Mouse (Mus musculus) C2C12 (cell line): ENCODE data around the gene Pianp. TPM values are rescaled to one million over a fixed set of nuclear protein-coding genes. Genes with fewer than 3 reads are reported as not detected.

Experiments used
- H3K27me3 ChIP-seq: one replicate; pipeline ENCODE4 v1.6.1; 2011; ENCODE audit not compliant: control insufficient read depth, insufficient read depth, insufficient read length
- H3K36me3 ChIP-seq: one replicate; pipeline ENCODE4 v1.6.1; 2011; ENCODE audit not compliant: control insufficient read depth, insufficient read depth
- H3K4me3 ChIP-seq: one replicate; pipeline ENCODE4 v1.5.1; 2011; ENCODE audit warnings: mild to moderate bottlenecking, control low read depth; ENCODE audit not compliant: poor library complexity, insufficient read depth, severe bottlenecking
- H3K79me2 ChIP-seq: one replicate; pipeline ENCODE4 v1.6.1; 2011; ENCODE audit not compliant: control insufficient read depth, insufficient read depth
- H3K79me3 ChIP-seq: one replicate; pipeline ENCODE4 v1.6.1; 2011; ENCODE audit warnings: low read depth, control low read depth
- H3ac ChIP-seq: one replicate; pipeline ENCODE3; 2011; ENCODE audit warnings: low read depth; ENCODE audit not compliant: control insufficient read depth, insufficient read length
- CEBPB ChIP-seq: IDR thresholded peaks from one replicate; pipeline ENCODE4 v1.6.1; 2011; ENCODE audit warnings: low read depth, mild to moderate bottlenecking, control low read depth, moderate library complexity
- CTCF ChIP-seq: IDR thresholded peaks from one replicate; pipeline ENCODE4 v1.5.1; 2011; ENCODE audit not compliant: control insufficient read depth, insufficient read depth, insufficient read length
- FOSL1 ChIP-seq: IDR thresholded peaks from one replicate; pipeline ENCODE4 v1.8.0; 2011; ENCODE audit warnings: mild to moderate bottlenecking, low read length; ENCODE audit not compliant: poor library complexity, insufficient read depth, severe bottlenecking
- MAX ChIP-seq: IDR thresholded peaks from one replicate; pipeline ENCODE4 v1.6.1; 2011; ENCODE audit warnings: mild to moderate bottlenecking, control low read depth
- MYOD1 ChIP-seq: IDR thresholded peaks from one replicate; pipeline ENCODE4 v1.6.1; 2011; ENCODE audit warnings: low read depth; ENCODE audit not compliant: control insufficient read depth, insufficient read length
- MYOG ChIP-seq: IDR thresholded peaks from one replicate; pipeline ENCODE4 v1.6.1; 2011; ENCODE audit not compliant: control insufficient read depth, insufficient read length; ENCODE audit errors: extremely low read depth
- USF1 ChIP-seq: IDR thresholded peaks from one replicate; pipeline ENCODE4 v1.6.1; 2011; ENCODE audit warnings: low read depth, mild to moderate bottlenecking, control low read depth, moderate library complexity
- polyA plus RNA-seq: library from polyadenylated mRNA; unstranded; fragments of >200 nt; fragmentation: generic; extraction: Trizol; gene quantifications from one replicate; pipeline ENCODE4 v1.2.1, GENCODE M21; 2012; ENCODE audit warnings: missing spikeins

Pianp gene
- polyA plus RNA-seq, 1 experiment: 1.1 TPM

- TF ChIP-seq CTCF (no peak), CEBPB (no peak), MAX (no peak), MYOG (no peak), USF1 (no peak), MYOD1 (no peak), FOSL1 (no peak)
- no peak within 1 kb of the TSS for H3K4me3 ChIP-seq
- no peak within 1 kb of the TSS for H3ac ChIP-seq
- no peaks in the 10 kb centered on the region for H3K27me3 ChIP-seq
- H3K79me2 ChIP-seq: no peaks in the 10 kb centered on the region
- H3K36me3 ChIP-seq: peaks cover 42% of the 10 kb centered on the region
- H3K79me3 ChIP-seq: no peaks in the 10 kb centered on the region
Measured at GRCm38 (mm10) chr6:125049678-125050077, 53.2 kb downstream of the Pianp start, which contains the start of gene Acrbp. Gene Acrbp, plus strand, starts transcription at chr6:125049689.

GRCm38 (mm10) chr6:125051237-125051636 lies 54.7 kb downstream of the Pianp start:
- H3K4me3 ChIP-seq: no peak overlapping the region
- H3ac ChIP-seq: no peak overlapping the region
- no peaks in the 10 kb centered on the region for H3K79me3 ChIP-seq
- no peaks in the 10 kb centered on the region for H3K79me2 ChIP-seq
- TF ChIP-seq CTCF: no peak
- no peak for TF ChIP-seq MYOD1
- no peak for TF ChIP-seq CEBPB
- no peak for TF ChIP-seq MYOG
- TF ChIP-seq USF1: no peak
- no peak for TF ChIP-seq FOSL1
- TF ChIP-seq MAX: no peak
- H3K27me3 ChIP-seq: no peaks in the 10 kb centered on the region
- H3K36me3 ChIP-seq: peaks cover 29% of the 10 kb centered on the region

Other genes starting within 250 kb of the Pianp start
- gene Gm45234, start 240.7 kb upstream of the Pianp start, polyA plus RNA-seq: not detected
- 47.0 TPM for gene Atn1, start 240.2 kb upstream of the Pianp start, polyA plus RNA-seq
- 5.5 TPM for gene Eno2, start 227.0 kb upstream of the Pianp start, polyA plus RNA-seq
- 0.13 TPM for gene Lrrc23, start 217.0 kb upstream of the Pianp start, polyA plus RNA-seq
- gene Spsb2, start 188.0 kb upstream of the Pianp start, polyA plus RNA-seq: 24.8 TPM
- gene Tpi1, start 182.4 kb upstream of the Pianp start, polyA plus RNA-seq: 604 TPM
- 132 TPM for gene Usp5, start 167.2 kb upstream of the Pianp start, polyA plus RNA-seq
- 69.9 TPM for gene Cdca3, start 167.1 kb upstream of the Pianp start, polyA plus RNA-seq
- not detected for gene Gnb3, start 156.4 kb upstream of the Pianp start, polyA plus RNA-seq
- gene P3h3, start 138.9 kb upstream of the Pianp start, polyA plus RNA-seq: 1.1 TPM
- gene Gpr162, start 132.7 kb upstream of the Pianp start, polyA plus RNA-seq: 0.05 TPM
- not detected for gene Cd4, start 108.5 kb upstream of the Pianp start, polyA plus RNA-seq
- 0.44 TPM for gene Lag3, start 85.0 kb upstream of the Pianp start, polyA plus RNA-seq
- 1,903 TPM for gene Ptms, start 76.6 kb upstream of the Pianp start, polyA plus RNA-seq
- gene Mlf2, start 65.3 kb upstream of the Pianp start, polyA plus RNA-seq: 547 TPM
- gene Cops7a, start 31.2 kb upstream of the Pianp start, polyA plus RNA-seq: 165 TPM
- gene Zfp384, start 12.5 kb downstream of the Pianp start, polyA plus RNA-seq: 27.8 TPM
- gene Ing4, start 43.1 kb downstream of the Pianp start, polyA plus RNA-seq: 23.6 TPM
- 0.91 TPM for gene Acrbp, start 53.0 kb downstream of the Pianp start, polyA plus RNA-seq
- not detected for gene Lpar5, start 71.2 kb downstream of the Pianp start, polyA plus RNA-seq
- gene Chd4, start 99.3 kb downstream of the Pianp start, polyA plus RNA-seq: 99.7 TPM
- 132 TPM for gene Nop2, start 135.2 kb downstream of the Pianp start, polyA plus RNA-seq
- 18.4 TPM for gene Iffo1, start 148.5 kb downstream of the Pianp start, polyA plus RNA-seq
- gene Gapdh, start 169.8 kb downstream of the Pianp start, polyA plus RNA-seq: 7,334 TPM
- 78.7 TPM for gene Ncapd2, start 195.0 kb downstream of the Pianp start, polyA plus RNA-seq
- 147 TPM for gene Mrpl51, start 195.1 kb downstream of the Pianp start, polyA plus RNA-seq
- gene Vamp1, start 218.9 kb downstream of the Pianp start, polyA plus RNA-seq: 0.69 TPM
- gene Tapbpl, start 235.2 kb downstream of the Pianp start, polyA plus RNA-seq: 2.3 TPM
- gene Cd27, start 240.3 kb downstream of the Pianp start, polyA plus RNA-seq: 0.07 TPM